Mouse (Mus musculus): ENCODE data around the gene Rnf111.

Gene Rnf111

DNA sequence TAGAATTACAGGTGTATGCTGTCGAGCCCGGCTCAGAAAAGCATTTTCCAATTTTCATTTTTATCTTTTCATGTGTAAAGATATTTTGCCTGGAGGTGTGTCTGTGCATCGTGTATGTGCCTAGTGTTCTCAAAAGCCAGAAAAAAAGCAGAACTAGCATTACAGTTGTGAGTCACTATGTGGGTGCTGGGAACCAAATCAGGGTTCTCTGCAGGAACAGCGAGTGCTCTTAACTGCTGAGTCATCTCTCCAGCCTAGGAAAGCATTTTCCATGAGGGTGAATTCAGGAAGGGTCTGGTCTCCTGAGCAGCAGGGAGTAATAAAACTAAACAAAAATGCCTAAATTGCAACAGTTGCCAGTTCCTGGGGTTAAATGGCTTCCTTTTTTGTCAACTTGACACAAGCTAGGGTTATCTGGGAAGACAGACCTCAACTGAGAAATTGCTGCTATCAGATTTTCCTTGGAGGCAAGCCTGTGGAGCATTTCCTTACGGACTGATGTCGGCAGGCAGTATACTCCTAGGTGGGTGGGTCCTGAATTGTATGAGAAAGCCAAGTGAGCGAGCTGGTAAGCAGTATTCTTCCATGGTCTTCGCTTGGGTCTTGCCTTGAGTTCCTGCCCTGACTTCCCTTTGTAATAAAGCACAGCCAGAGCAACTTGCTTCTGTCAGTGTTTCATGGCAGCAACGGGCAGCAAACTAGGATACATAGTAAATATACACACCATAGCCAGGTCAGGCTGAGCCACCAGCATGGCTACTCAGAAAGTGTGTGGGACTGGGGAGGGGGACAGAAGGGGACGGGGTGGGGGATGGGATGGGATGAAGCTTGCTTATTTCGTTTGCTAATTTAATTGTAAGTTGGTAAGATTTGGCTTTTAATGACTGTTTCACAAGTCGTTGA, 111.6 kb downstream of the Rnf111 start:
- no peak for DNase-seq

DNA sequence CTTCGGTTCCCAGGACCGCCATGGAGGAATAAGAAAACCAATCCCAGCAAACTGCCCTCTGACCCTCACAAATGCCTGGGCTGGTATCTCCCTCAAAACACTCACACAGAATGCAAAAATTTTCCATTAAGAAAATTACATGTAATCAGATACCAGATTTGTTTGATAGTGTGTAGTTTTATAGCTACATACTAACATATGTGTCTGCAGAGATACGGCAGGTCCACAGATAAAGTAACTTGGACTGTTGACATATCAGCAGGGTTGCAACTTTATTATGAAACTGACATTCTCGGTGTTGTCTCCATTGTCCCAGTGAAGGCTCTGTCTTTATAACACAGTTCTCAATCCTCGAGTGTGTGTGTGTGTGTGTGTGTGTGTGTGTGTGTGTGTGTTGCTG, 112.5 kb downstream of the Rnf111 start:
- no peak for DNase-seq

DNA sequence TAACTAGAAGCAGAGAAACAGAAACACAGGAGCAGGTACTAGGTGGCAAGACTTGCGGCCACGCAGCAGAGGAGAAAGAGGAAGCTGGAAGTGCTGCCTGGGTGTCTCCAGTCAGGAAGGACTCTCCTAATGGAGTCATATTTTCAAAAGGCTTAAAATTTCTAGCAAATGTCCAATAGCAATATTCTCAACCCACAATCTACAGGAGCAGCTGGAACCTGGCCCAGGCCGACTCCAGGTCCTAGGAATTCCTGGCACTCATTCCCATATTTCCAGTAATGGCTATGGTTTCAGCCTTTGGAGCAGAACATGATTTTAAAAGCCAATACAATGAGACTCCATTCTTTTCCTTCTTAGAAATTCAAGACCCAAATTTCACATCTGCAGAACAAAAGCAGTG, 114.0 kb downstream of the Rnf111 start:
- no peak for DNase-seq

DNA sequence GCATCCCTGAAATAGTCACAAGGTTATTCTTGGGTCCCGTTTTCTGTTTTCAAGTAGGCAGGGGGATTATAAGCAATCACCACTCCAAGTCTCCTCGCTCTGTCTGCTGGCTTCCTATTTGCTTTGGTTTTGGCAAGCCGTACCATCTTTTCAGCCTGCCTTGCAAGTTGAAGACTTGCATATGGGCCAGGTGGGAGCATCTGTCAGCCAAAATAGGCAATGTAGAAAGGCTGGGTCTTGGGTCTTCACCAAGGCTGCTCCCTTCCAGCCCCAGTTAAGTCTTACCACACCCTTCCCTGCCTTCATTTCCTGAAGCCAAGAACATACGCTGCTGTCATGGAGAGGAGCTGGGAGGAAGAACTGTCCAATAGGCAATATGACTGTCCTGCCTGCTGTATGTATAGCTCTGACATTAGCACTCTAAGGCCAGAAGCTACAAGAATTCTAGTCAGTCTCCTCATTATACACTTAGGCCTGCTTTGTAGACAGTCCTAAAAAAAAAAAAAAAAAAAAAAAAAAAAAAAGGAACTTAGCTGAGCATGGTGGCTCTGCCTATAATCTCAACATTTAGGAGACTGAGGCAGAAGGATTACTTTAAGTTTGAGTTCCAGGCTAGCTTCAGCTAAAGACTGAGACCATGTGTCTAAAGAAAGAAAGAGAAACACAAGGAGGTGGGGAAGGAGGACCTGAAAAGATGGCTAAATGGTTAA, 116.0 kb downstream of the Rnf111 start:
- no peak for DNase-seq

DNA sequence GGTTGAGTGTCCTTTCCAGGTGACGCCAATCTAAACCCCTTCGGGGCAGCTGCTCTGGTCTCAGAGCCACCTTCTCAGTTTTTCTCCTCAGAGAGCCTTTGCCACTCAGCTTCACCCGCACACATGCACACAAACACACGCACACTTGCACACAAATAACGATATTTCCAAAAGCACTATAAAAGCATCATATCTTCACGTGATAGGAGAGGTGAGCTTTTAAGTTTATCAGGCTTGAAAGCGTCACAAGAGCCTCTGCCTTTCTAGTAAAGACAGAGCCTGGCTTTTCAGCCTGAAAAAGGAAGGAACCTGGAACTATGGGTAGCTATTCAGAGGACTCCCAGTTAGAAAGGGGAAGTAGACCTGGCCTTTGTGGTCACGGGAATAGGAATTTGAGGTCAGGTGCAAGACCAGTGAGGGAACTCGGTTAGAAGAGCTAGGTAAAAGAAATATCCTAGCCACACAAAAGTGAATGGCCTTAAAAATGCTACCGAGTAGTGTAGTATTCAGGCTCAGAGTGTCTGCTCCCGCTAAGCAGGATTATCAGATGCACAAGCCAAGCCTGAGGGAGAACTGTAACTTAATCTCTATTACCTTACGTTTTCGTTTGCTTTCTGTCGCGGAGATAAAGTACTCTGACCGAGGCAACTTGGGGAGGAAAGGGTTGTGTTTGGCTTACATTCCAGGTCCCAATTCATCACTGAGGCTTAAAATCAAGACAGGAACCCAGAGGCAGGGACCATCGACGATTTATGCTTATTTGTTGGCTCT, 118.4 kb downstream of the Rnf111 start:
- no peak for DNase-seq

DNA sequence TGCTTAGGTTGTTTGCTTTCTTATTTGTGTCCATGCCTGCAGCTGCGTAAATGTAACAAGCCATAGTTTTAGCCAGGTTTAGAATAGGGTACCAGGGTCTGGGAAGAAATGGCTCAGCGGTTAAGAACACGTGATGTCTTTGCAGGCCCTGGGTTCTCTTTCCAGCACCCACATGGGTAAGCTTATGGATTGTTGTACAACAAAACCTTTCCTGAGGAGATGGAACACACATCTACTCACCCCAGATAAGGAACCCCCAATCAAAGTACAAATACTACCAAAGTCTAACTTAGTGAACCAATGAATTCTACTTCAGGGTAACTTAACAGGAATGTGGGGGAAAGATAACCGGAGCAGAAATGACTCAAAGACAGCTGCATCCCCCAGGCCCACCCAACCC, 119.0 kb downstream of the Rnf111 start:
- DNase-seq: no peak

DNA sequence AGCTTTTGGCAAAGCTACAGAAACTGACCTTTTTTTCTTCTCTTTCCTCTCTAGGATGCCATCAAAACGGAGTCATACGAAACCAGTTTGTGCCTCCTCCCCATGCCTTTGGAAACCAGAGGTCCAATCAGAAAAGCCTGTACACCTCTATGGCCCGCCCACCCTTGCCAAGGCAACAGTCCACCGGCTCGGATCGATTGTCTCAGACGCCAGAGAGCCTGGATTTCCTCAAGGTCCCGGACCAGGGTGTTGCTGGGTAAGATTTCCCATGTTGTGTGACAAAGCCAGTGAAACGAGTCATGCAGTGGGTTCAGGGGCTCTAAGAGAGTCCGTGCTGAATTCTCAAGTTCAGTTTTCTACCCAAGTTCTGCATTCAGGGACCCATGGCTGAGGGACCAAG, 119.8 kb downstream of the Rnf111 start:
- no peak for DNase-seq

DNA sequence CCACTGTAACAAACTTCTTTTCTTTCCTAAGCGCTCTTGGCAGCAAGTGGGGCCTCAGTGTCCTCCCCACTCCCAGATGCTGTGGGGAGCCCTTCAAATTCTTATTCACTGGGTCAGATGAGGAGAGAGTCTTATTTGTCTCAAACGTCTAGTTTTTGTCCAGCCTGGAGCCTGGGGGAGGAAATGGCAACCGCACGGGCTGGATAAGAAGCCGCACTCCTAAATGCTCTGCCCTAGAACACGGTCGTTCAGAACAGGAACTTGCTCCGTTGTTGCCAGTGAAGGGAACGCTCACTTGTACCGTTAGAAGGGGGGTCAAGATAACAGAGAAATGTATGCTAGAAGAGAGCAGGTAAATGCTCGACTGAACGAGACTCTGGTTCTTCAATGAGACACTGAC, 121.4 kb downstream of the Rnf111 start:
- DNase-seq: no peak

DNA sequence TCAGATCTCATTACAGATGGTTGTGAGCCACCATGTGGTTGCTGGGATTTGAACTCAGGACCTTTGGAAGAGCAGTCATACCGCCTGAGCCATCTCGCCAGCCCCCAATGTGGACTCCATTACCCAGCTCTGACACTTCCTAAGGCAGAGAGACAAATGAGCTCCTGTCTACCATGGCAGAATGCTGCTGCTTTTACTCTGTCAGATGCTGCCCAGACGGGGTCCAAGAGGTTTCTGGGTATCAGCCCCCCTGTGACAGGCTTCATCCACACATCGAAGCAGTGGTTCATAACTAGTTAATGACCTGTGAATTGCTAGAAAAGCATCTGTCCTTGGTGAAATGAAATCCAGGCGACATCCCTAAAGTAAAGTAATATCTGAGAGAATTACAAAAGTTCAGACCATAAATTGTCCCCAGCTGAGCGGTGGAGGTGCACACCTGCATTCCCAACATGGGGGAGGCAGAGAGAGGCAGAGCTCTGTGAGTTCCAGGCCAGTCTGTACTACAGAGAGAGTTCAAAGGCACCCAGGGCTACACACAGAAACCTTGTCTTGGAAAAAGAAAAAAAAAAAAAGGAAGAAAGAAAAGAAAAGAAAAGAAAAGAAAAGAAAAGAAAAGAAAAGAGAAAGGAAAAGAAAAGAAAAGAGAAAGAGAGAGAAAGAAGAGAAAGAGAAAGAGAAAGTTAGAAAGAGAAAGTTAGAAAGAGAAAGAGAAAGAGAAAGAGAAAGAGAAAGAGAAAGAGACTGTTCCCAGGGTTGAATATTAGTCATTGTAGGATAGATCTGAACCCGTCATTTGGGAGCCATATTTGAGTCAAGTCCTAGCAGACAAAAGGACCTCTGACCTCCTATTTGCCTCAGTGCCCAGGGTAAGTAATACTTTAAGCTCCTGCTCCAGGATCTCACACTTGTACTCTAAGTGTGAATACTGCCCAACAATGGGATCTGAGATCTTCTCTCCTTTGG, 123.7 kb downstream of the Rnf111 start:
- no peak for DNase-seq

Measured in right cerebral cortex, adult 18-20 months (tissue).